Mouse (Mus musculus) hindbrain, embryonic 14.5 days (tissue): Measurements from ENCODE around the gene Gbf1. TPM values are rescaled to one million over a fixed set of nuclear protein-coding genes. Genes with fewer than 3 reads are reported as not detected.
A peak's percentile ranks its signal among the peaks of the same experiment; 100 is the strongest.
"Not testable (repeated sequence)": the region's sequence is repeated elsewhere in the genome, so short reads cannot be mapped to it uniquely, and the experiment has no call there.

ENCODE experiments used
- ATAC-seq: fragments of 200-750 bp; cut with Nextera tagmentation; 2 replicates; pipeline ENCODE4 v1.8.0; 2017; ENCODE audit warnings: moderate number of reproducible peaks, mild to moderate bottlenecking, moderate TSS enrichment, moderate library complexity; ENCODE audit not compliant: low FRiP score
- DNase-seq: peaks from one replicate; pipeline ENCODE4 v3.0.0-alpha.2; 2015; ENCODE audit warnings: low spot score
- H3K27ac ChIP-seq: fragments of 300-500 bp; sonication (generic); 2 replicates; pipeline ENCODE4 v1.5.1; 2014; ENCODE audit warnings: mild to moderate bottlenecking, moderate library complexity
- H3K27me3 ChIP-seq: fragments of 300-500 bp; sonication (generic); 2 replicates; pipeline ENCODE4 v1.6.1; 2014; ENCODE audit warnings: mild to moderate bottlenecking, low read length, mixed read lengths; ENCODE audit not compliant: control insufficient read depth, insufficient read depth
- H3K36me3 ChIP-seq: fragments of 300-500 bp; sonication (generic); replicated peaks from 2 replicates; pipeline ENCODE4 v1.6.1; 2014; ENCODE audit not compliant: control insufficient read depth, insufficient read depth
- H3K4me1 ChIP-seq: fragments of 300-500 bp; sonication (generic); replicated peaks from 2 replicates; pipeline ENCODE4 v1.6.1; 2014; ENCODE audit warnings: antibody characterized with exemption, low read length, mixed read lengths; ENCODE audit not compliant: control insufficient read depth, insufficient read depth
- H3K4me2 ChIP-seq: fragments of 300-500 bp; sonication (generic); replicated peaks from 2 replicates; pipeline ENCODE4 v1.6.1; 2014; ENCODE audit warnings: mild to moderate bottlenecking, moderate library complexity
- H3K4me3 ChIP-seq: fragments of 300-500 bp; sonication (generic); replicated peaks from 2 replicates; pipeline ENCODE4 v1.5.1; 2014; ENCODE audit warnings: mild to moderate bottlenecking, low read length
- H3K9ac ChIP-seq: fragments of 300-500 bp; sonication (generic); 2 replicates; pipeline ENCODE4 v1.6.1; 2014
- H3K9me3 ChIP-seq: fragments of 300-500 bp; sonication (generic); 2 replicates; pipeline ENCODE4 v1.6.1; 2016; ENCODE audit warnings: low read length; ENCODE audit not compliant: control insufficient read depth
- WGBS: fragments of 180-500 bp; shearing (Covaris S2); extraction: QIAGEN DNeasy Blood & Tissue Kit; methylation state at CpG from one replicate; pipeline ENCODE4 v1.1.7; 2014; 5-methylcytosine and 5-hydroxymethylcytosine counted together
- polyA plus RNA-seq: library from polyadenylated mRNA; unstranded; fragments of >200 nt; fragmentation: Nextera tagmentation; extraction: Ambion mirVana; gene quantifications from 2 replicates; pipeline ENCODE4 v1.2.1, GENCODE M21; 2014

Gene Gbf1
- polyA plus RNA-seq, 1 experiment from 2014 or later = 68.3 TPM

DNA sequence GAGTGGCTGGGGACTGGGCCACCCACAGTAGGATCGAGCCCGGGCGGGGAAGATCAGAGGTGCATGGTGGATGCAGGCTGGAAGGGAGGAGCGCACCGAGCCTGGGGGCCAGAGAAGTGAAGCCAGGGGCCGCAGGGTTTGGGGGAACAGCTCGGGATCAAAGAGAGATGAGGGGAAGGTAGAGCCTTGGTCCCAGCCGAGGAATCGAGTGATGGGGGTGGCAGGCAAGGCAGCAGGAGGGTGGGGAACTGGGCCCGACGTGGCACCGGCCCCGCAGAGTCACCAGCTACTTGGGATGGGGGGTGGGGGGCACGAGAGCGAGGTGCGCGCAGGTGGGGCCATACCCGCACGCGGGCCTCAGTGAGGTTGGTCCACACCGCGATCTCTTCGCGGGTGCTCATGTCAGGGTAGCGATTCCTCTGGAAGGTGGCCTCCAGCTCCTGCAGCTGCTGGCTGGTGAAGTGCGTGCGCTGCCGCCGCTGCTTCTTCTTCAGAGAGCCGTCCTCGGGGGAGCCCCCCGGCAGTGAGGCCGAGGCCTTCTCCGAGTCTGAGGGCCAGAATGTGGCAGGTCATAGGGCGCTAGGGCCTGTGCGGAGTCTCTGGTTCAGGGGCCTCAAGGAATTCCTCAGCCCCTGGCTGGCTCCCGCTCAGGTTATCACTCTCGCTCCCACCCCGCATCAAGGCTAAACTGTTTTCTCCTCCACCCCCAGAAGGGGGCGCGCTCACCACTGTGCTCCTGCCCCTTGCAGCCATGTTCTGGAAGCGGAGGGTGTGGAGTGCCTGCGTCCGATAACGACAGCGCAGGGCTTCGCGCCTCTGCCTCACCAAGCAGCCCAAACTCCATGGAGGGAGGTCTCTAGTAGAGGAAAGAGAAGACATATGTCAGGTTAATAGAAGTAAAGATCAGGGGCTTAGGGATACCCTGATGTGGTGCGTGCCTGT, 15.4 kb upstream of the Gbf1 start:
- Histone ChIP-seq H3K36me3 (no peaks in the 10 kb centered on the region), H3K9me3 (no peaks in the 10 kb centered on the region), H3K27me3 (peaks cover 72% of the 10 kb centered on the region), H3K4me3 (peak overlapping the region; percentile 48), H3K27ac (no peak overlapping the region), H3K4me2 (peak overlapping the region; percentile 95), H3K9ac (peak overlapping the region; percentile 65), H3K4me1 (peaks cover 15% of the 10 kb centered on the region)
- peak; percentile 10; the same call in 1 of the 2 replicates for ATAC-seq
- 3% methylated on average over 46 of the region's 49 CpGs for WGBS
- no peak for DNase-seq

DNA sequence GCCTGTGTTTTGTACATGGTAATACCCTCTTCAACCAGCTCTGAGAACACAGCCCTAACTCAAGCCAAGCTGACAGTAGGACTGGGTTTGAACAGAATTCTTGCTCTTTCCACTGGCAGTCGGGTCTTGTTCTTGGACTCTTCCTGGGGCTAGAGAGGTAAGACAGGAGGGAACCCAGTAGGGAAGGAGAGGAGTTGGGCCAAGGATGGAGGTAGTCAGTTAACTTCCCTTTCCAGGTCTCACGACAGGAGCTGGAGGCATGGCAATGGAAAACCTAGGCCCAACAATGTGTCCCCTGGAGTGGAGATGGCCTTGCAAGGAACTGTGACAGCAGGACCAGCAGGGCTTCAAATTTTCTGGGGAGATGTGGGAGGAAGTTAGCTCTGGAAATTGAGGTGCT, 12.0 kb upstream of the Gbf1 start:
- peaks cover 62% of the 10 kb centered on the region for H3K27me3 ChIP-seq
- no peak overlapping the region for H3K27ac ChIP-seq
- no peak overlapping the region for H3K9ac ChIP-seq
- no peak overlapping the region for H3K4me3 ChIP-seq
- peaks cover 15% of the 10 kb centered on the region for H3K4me1 ChIP-seq
- no peak overlapping the region for H3K4me2 ChIP-seq
- H3K9me3 ChIP-seq = no peaks in the 10 kb centered on the region
- ATAC-seq (no peak), DNase-seq (no peak)
- H3K36me3 ChIP-seq = no peaks in the 10 kb centered on the region
- 60% methylated on average over 2 of the region's 2 CpGs for WGBS

DNA sequence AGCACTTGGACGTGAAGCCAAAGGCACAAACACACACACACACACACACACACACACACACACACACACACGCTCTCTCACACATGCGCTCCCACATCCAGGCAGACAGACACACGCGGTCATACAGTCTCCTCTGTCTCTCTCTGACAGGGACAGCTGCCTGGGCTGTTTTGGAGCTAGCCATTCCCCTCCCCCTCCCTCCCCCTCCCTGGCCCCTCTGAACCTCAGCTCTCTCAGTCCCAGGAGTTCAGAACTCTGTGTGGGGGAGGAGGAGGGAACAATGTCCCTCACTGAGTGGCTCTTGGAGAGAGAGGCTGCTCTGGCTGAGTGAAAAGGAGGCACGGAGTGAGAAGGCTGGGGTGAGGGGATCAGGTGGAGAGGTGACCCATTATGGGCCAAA, 11.2 kb upstream of the Gbf1 start:
- Histone ChIP-seq H3K4me3 (no peak overlapping the region), H3K9ac (no peak overlapping the region), H3K27me3 (peaks cover 65% of the 10 kb centered on the region), H3K4me1 (peaks cover 9% of the 10 kb centered on the region; the same call in 1 of the 2 replicates), H3K9me3 (no peaks in the 10 kb centered on the region), H3K36me3 (no peaks in the 10 kb centered on the region), H3K4me2 (no peak overlapping the region), H3K27ac (no peak overlapping the region)
- DNase-seq (no peak), ATAC-seq (no peak; the same call in 1 of the 2 replicates)
- WGBS = 6% methylated on average over 6 of the region's 6 CpGs

GRCm38 (mm10) chr19:46147511-46148371, 4.6 kb upstream of the Gbf1 start, which contains the start of gene Pitx3:
Gene Pitx3, minus strand, starts transcription at chr19:46148326.
- Histone ChIP-seq H3K36me3 (no peaks in the 10 kb centered on the region), H3K27ac (no peak within 1 kb of the TSS), H3K9me3 (no peaks in the 10 kb centered on the region), H3K9ac (no peak within 1 kb of the TSS), H3K4me3 (peak within 1 kb of the TSS; percentile 34), H3K4me1 (peaks cover 16% of the 10 kb centered on the region), H3K4me2 (peak within 1 kb of the TSS; percentile 78), H3K27me3 (peaks cover 75% of the 10 kb centered on the region)
- DNase-seq (no peak), ATAC-seq (no peak)
- under 1% methylated on average over 47 of the region's 47 CpGs for WGBS

GRCm38 (mm10) chr19:46148372-46148760, 3.9 kb upstream of the Gbf1 start:
- H3K36me3 ChIP-seq = no peaks in the 10 kb centered on the region
- H3K4me2 ChIP-seq = peak overlapping the region; percentile 78
- ATAC-seq = peak; percentile 49; the same call in 1 of the 2 replicates
- H3K4me3 ChIP-seq = peak overlapping the region; percentile 34
- WGBS = under 1% methylated on average over 27 of the region's 27 CpGs
- no peak overlapping the region for H3K27ac ChIP-seq
- H3K4me1 ChIP-seq = peaks cover 23% of the 10 kb centered on the region
- no peaks in the 10 kb centered on the region for H3K9me3 ChIP-seq
- peak; percentile 71 for DNase-seq
- peaks cover 75% of the 10 kb centered on the region for H3K27me3 ChIP-seq
- H3K9ac ChIP-seq = no peak overlapping the region

GRCm38 (mm10) chr19:46149091-46149490, 3.2 kb upstream of the Gbf1 start:
- no peak for ATAC-seq
- Histone ChIP-seq H3K9ac (no peak overlapping the region), H3K36me3 (no peaks in the 10 kb centered on the region), H3K27ac (no peak overlapping the region), H3K4me3 (peak overlapping the region; percentile 34), H3K4me1 (peaks cover 30% of the 10 kb centered on the region), H3K9me3 (no peaks in the 10 kb centered on the region), H3K27me3 (peaks cover 69% of the 10 kb centered on the region), H3K4me2 (peak overlapping the region; percentile 78)
- WGBS = 25% methylated on average over 12 of the region's 12 CpGs
- no peak for DNase-seq

DNA sequence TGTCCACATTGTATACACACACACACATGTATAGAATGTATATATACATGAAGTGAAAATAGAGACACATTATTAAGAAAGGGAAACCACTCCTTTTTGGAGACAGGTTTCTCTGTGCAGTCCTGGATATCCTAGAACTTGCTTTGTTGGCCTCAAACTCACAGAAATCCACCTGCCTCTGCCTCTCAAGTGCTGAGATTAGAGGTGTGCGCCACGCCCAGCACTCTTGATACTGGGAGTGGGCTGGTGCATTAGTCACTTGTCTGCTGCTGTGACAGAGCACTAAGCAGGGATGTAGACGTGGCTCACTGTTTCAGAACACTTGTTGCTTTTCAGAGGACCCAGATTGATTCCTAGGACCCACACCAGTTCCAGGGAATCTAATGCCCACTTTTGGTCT, 13.6 kb downstream of the Gbf1 start:
- 96% methylated on average over 3 of the region's 3 CpGs for WGBS
- no peak for ATAC-seq

GRCm38 (mm10) chr19:46167169-46167568, 14.9 kb downstream of the Gbf1 start:
- H3K9ac ChIP-seq, DNase-seq, H3K27me3 ChIP-seq, H3K4me2 ChIP-seq, H3K27ac ChIP-seq, H3K9me3 ChIP-seq, H3K4me3 ChIP-seq, H3K4me1 ChIP-seq, ATAC-seq: not testable (repeated sequence)
- peaks cover 50% of the 10 kb centered on the region for H3K36me3 ChIP-seq
- WGBS = 93% methylated on average over 1 of the region's 2 CpGs

More for the DNA sequence above, 13.6 kb downstream of the Gbf1 start:
- Histone ChIP-seq H3K9me3 (no peaks in the 10 kb centered on the region), H3K9ac (no peak overlapping the region), H3K27ac (no peak overlapping the region), H3K4me2 (no peak overlapping the region), H3K4me1 (no peaks in the 10 kb centered on the region), H3K4me3 (no peak overlapping the region), H3K27me3 (no peaks in the 10 kb centered on the region), H3K36me3 (peaks cover 39% of the 10 kb centered on the region)
- DNase-seq = no peak

DNA sequence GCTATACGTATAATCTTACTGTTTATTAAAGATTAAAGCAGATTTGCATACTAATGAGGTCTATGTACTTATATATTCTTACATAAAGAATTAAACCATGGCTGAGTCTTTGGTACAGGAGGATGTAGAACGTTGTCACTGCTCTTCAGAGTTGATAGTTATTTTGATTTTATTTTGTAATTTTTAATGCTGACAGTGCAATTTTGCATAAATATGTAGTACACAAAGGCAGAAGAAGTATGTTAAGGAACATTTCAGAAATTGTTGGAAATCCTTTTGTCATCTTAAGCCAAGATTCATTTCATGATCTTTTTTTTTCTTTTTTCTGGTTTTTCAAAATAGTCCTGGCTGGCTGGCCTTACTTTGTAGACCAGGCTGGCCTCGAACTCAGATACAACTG, 17.1 kb downstream of the Gbf1 start:
- Histone ChIP-seq H3K27ac (no peak overlapping the region), H3K4me1 (no peaks in the 10 kb centered on the region), H3K4me2 (no peak overlapping the region), H3K9ac (no peak overlapping the region), H3K27me3 (no peaks in the 10 kb centered on the region), H3K4me3 (no peak overlapping the region), H3K36me3 (peaks cover 41% of the 10 kb centered on the region), H3K9me3 (no peaks in the 10 kb centered on the region)
- WGBS = 85% methylated on average over 3 of the region's 3 CpGs
- ATAC-seq = no peak
- DNase-seq = no peak
